Mouse (Mus musculus) T-helper 2 cell (primary cell): ENCODE results near the gene Cpt1a.

ENCODE experiments used
- in situ Hi-C: fragments of 300-600 bp; cut with MboI, MseI; formaldehyde crosslinking; loops from one replicate; pipeline ENCODE4 v1.15.1; 2025; ENCODE audit warnings: high pct_unique_total_duplicates

Gene Cpt1a

DNA sequence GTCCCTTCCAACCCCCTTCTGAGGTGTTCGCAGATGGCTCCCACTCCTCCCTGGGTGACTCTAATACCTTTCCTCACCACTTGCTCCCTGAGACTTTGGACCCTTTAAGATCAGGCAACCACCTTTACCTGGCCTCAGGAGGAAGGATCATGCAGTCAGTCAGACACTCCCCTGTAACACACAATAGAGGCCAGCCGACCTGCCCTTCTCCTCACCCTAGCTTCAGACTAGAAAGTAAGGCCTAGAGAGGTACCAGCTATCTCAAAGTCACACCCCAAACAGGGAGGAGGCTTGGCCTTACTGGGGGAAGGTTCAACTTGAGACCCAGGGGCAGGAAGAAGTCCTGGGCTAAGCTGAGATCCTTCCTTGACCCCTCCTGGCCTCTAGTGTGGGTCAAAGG lies 102.1 kb downstream of the Cpt1a start:
- in situ Hi-C loops, result no loop called here

DNA sequence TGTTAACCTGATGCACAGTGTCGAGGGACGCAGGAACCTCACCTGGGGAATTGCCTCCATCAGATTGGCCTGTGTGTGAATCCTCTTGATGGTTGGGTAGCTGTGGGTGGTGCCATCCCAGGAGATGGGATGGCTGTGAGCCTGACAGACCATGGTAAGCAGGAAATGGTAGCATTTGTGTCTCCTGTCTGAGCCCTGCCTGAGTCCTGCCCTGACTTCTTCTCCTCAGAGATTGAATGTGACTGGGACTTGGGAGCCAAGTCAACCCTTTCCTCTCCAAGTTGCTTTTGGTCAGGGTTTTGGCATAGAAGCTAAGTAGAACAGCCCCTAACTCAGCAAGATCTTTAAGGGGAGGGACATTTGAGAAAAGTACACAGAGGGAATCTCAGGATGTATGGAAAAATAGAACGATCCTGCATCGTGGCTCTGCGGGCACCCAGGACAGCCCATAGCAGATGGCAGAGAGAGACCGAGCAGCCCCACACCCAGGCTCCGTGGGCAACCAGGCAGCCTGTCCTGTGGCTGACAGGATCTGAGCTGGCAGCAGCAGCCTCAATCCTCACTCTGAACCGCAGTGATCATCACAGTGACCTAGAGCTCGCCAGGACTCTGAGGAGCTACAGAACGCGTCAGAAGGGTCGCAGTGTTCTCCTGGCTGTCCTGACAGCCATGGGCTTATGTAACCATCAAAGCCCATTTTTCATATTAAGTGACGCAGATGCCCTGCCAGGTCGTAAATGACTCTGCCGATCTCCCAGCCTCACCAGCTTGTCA lies 106.1 kb downstream of the Cpt1a start:
- in situ Hi-C loops, result no loop called here

DNA sequence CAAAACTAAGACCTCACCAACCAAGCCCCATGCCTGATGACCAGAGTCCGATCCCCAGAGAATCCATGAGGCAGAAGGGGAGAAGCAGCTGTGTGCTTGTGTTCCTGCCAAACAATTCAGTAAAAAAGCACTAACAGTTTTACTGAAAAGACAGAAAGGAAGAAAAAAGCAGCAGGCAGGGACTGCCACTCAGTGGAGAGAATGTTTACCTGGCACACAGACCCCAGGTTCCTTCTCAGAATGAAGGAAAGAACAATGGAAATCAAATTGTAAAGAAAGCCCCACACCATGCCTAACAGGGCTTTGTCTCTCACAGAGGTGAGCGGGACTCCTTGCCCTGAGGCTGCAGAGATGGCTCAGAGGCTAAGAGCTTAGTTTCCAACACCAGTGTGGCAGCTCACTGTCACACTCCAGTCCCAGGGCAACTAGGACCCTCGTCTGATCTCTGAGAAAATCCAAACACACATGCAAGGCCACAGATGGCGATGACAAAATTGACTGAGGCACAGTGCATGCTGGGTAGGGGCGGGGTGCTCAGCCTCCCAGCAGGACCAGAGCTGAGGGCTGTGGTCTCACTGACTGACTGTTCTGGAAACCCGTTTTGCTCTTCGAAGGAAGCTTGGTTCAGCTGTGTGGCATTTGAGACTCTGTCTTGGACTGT lies 107.2 kb downstream of the Cpt1a start:
- in situ Hi-C loops, result no loop called here

DNA sequence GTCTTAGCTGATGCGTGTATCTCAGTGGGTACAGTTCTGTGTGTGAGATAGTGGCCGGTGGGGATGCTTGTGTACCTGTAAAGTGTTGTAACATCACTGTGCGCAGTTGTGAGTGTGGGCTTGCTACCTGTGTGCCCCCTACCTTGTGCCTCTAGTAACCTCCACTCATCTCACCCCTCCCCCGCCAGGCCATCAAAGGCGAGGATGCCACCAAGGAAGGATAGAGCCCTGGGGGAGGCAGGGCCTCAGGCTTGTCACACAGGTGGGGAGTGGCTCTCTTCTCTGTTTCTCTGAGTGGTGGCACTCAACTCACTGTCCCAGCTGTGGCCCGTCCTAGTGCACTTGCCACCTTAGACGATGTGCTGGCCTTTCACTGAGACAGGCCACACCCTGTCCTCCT lies 108.9 kb downstream of the Cpt1a start:
- in situ Hi-C loops, result no loop called here

DNA sequence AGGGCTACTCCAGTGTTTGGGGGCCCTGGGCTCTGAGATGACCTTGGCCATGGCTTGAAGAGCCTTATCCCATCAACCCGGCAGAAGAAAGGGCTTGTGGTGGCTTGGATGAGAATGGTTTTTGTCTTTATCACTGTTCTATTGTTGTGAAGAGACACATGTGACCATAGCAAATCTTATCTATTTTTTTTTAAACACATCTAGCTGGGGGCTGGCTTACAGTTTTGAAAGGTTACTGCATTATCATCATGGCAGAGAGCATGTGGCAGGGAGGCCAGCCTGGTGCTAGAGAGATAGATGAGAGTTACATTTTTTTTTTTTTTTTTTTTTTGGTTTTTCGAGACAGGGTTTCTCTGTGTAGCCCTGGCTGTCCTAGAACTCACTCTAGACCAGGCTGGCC lies 109.8 kb downstream of the Cpt1a start:
- in situ Hi-C loops, result no loop called here

DNA sequence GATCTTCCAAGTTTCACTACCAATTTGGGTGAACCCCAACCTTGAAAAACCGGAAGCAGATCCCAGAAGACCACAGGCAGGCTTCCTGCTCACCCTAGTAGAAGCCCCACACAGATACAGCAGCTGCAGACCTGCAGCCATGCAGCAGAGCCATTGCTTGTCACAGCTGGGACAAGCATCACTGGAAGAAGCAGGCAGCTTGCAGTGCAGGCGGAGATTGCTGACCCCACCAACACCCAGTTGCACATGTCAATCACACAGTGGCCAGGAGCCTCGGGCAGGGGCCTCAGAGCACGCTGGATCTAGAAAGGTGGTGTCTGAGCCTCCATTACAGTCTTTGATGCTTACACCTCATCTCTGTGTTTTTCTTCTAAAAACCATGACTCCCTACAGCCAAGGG lies 112.0 kb downstream of the Cpt1a start:
- in situ Hi-C loops, result no loop called here

DNA sequence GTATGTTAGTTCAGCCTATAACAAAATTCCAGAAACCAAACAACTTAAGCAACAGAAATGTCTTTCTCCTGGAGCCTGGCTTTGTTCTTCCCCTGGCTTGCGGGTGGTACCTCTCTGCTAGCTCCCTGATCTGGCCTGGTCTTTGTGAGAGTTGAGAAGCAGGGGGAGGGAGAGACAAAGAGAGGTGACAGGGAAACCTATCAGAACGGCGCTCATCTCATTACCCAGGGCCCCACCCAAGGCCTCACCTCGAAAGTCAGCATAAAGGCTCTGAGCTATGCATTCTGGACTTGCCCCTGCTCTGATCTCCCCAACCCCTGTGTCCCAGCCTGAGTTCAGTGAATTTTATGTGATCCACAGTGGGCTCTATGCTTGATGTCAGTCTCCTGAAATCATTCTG lies 112.5 kb downstream of the Cpt1a start:
- in situ Hi-C loops, result no loop called here
